Mouse (Mus musculus) neural tube, embryonic 13.5 days (tissue): Measurements from ENCODE around the gene Ankmy1. TPM values are rescaled to one million over a fixed set of nuclear protein-coding genes. Genes with fewer than 3 reads are reported as not detected.

Source experiments
- ATAC-seq: fragments of 200-750 bp; cut with Nextera tagmentation; 2 replicates; pipeline ENCODE4 v1.8.0; 2017; ENCODE audit warnings: low read depth, mild to moderate bottlenecking, moderate TSS enrichment, moderate library complexity
- H3K27ac ChIP-seq: fragments of 300-500 bp; sonication (generic); replicated peaks from 2 replicates; pipeline ENCODE4 v1.5.1; 2015; ENCODE audit warnings: moderate library complexity, mild to moderate bottlenecking, inconsistent platforms
- H3K27me3 ChIP-seq: fragments of 300-500 bp; sonication (generic); 2 replicates; pipeline ENCODE4 v1.6.1; 2015; ENCODE audit warnings: mild to moderate bottlenecking, inconsistent platforms
- H3K36me3 ChIP-seq: fragments of 300-500 bp; sonication (generic); 2 replicates; pipeline ENCODE4 v1.6.1; 2015; ENCODE audit warnings: mild to moderate bottlenecking, inconsistent platforms
- H3K4me1 ChIP-seq: fragments of 300-500 bp; sonication (generic); replicated peaks from 2 replicates; pipeline ENCODE4 v1.6.1; 2015; ENCODE audit warnings: inconsistent platforms
- H3K4me2 ChIP-seq: fragments of 300-500 bp; sonication (generic); 2 replicates; pipeline ENCODE4 v1.6.1; 2015; ENCODE audit warnings: inconsistent platforms, mild to moderate bottlenecking, moderate library complexity
- H3K4me3 ChIP-seq: fragments of 300-500 bp; sonication (generic); 2 replicates; pipeline ENCODE4 v1.5.1; 2015; ENCODE audit warnings: mild to moderate bottlenecking, inconsistent platforms
- H3K9ac ChIP-seq: fragments of 300-500 bp; sonication (generic); 2 replicates; pipeline ENCODE4 v1.6.1; 2015; ENCODE audit warnings: moderate library complexity, mild to moderate bottlenecking, inconsistent platforms
- H3K9me3 ChIP-seq: fragments of 300-500 bp; sonication (generic); 2 replicates; pipeline ENCODE4 v1.6.1; 2016; ENCODE audit warnings: inconsistent platforms
- WGBS: fragments of 180-500 bp; shearing (Covaris S2); methylation state at CpG from one replicate; pipeline ENCODE4 v1.1.7; 2015; 5-methylcytosine and 5-hydroxymethylcytosine counted together
- polyA plus RNA-seq: library from polyadenylated mRNA; unstranded; fragments of >200 nt; fragmentation: Nextera tagmentation; extraction: Ambion mirVana; gene quantifications from 2 replicates; pipeline ENCODE4 v1.2.1, GENCODE M21; 2015

Ankmy1 gene
- 0.70 and 0.74 TPM in 2 replicates for polyA plus RNA-seq

- Histone ChIP-seq H3K9ac (peak within 1 kb of the TSS; percentile 41; the same call in 1 of the 2 replicates), H3K9me3 (no peaks in the 10 kb centered on the region), H3K27me3 (peaks cover 10% of the 10 kb centered on the region), H3K4me2 (peak within 1 kb of the TSS; percentile 48), H3K27ac (no peak within 1 kb of the TSS), H3K36me3 (no peaks in the 10 kb centered on the region), H3K4me1 (peaks cover 21% of the 10 kb centered on the region), H3K4me3 (peak within 1 kb of the TSS; percentile 18)
- ATAC-seq = peak; percentile 16; the same call in 1 of the 2 replicates
- WGBS = under 1% methylated on average over 15 of the region's 15 CpGs
These were observed at the start of gene Ankmy1 for GRCm38 (mm10) chr1:92902786-92903185. Gene Ankmy1 (minus strand): TSS chr1:92902906.

- Histone ChIP-seq H3K27me3 (no peaks in the 10 kb centered on the region), H3K36me3 (peaks cover 41% of the 10 kb centered on the region), H3K27ac (no peak within 1 kb of the TSS), H3K9ac (no peak within 1 kb of the TSS), H3K4me3 (no peak within 1 kb of the TSS), H3K4me1 (no peaks in the 10 kb centered on the region), H3K4me2 (no peak within 1 kb of the TSS), H3K9me3 (no peaks in the 10 kb centered on the region)
- ATAC-seq = no peak
- 83% methylated on average over 5 of the region's 5 CpGs for WGBS
These were observed 47.9 kb upstream of the Ankmy1 start, which contains the start of gene Gpr35 for GRCm38 (mm10) chr1:92950607-92951006. Gene Gpr35 (plus strand): TSS chr1:92950865.

DNA sequence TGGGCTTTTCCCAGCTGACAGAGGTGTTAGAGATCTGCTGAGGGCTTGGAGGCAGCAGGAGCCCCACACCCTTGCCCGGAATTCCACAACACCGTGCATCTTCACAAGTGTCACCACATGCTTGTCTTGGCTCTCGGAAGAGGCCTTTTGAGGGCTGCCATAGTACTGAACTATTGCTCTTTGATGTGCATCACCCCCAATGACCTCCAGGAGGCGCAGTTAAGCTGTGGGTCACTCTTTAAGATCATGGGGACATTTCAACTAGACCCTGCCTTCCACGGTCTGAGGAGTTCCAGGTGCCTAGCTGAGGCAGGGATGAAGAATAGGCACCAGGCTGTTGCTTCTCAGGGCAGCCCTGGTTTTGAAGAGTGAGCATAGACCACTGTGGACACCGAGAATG is 46.7 kb upstream of the Ankmy1 start:
- Histone ChIP-seq H3K4me1 (no peaks in the 10 kb centered on the region), H3K9me3 (no peaks in the 10 kb centered on the region), H3K36me3 (peaks cover 53% of the 10 kb centered on the region), H3K27ac (no peak overlapping the region), H3K9ac (no peak overlapping the region), H3K4me3 (no peak overlapping the region), H3K4me2 (no peak overlapping the region), H3K27me3 (no peaks in the 10 kb centered on the region)
- no peak for ATAC-seq
- WGBS = 70% methylated on average over 6 of the region's 6 CpGs

DNA sequence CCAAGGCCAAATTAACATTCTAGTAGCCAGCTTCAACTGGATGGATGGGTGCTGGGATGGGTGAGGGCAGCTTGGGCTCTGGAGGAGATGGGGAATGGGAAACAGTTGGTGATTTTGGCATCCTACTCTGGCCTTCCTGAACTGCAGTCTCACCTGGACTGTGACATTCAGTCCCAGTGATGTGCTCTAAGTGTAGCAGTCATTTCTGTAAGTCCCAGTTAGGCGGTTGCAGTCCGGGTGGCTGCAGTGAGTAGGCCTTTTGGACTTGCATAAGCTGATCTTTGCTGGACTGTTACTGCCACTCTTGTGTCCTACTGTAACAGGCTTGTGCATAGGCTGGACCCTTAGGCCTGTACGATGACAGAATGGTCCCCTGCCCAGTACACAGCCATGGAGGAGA is 45.3 kb upstream of the Ankmy1 start:
- Histone ChIP-seq H3K4me2 (no peak overlapping the region), H3K27me3 (no peaks in the 10 kb centered on the region), H3K27ac (no peak overlapping the region), H3K36me3 (peaks cover 67% of the 10 kb centered on the region), H3K9me3 (no peaks in the 10 kb centered on the region), H3K4me3 (no peak overlapping the region), H3K4me1 (no peaks in the 10 kb centered on the region), H3K9ac (no peak overlapping the region)
- no peak for ATAC-seq
- 95% methylated on average over 3 of the region's 3 CpGs for WGBS

GRCm38 (mm10) chr1:92943219-92943989 is 40.7 kb upstream of the Ankmy1 start:
- ATAC-seq = no peak
- Histone ChIP-seq H3K9ac (no peak overlapping the region), H3K9me3 (no peaks in the 10 kb centered on the region), H3K27ac (no peak overlapping the region), H3K4me2 (no peak overlapping the region), H3K36me3 (peaks cover 96% of the 10 kb centered on the region), H3K27me3 (no peaks in the 10 kb centered on the region), H3K4me3 (no peak overlapping the region), H3K4me1 (no peaks in the 10 kb centered on the region)
- WGBS = 94% methylated on average over 19 of the region's 19 CpGs

- no peak for ATAC-seq
- Histone ChIP-seq H3K27me3 (no peaks in the 10 kb centered on the region), H3K9ac (no peak overlapping the region), H3K9me3 (no peaks in the 10 kb centered on the region), H3K4me1 (peaks cover 27% of the 10 kb centered on the region), H3K27ac (no peak overlapping the region), H3K36me3 (peaks cover 67% of the 10 kb centered on the region), H3K4me3 (no peak overlapping the region), H3K4me2 (no peak overlapping the region)
- 92% methylated on average over 4 of the region's 4 CpGs for WGBS
These were observed 37.0 kb upstream of the Ankmy1 start for GRCm38 (mm10) chr1:92939746-92940145.

- ATAC-seq = no peak
- H3K9ac ChIP-seq = no peak overlapping the region
- H3K4me2 ChIP-seq = no peak overlapping the region
- H3K27ac ChIP-seq = no peak overlapping the region
- WGBS = 91% methylated on average over 3 of the region's 3 CpGs
- H3K9me3 ChIP-seq = no peaks in the 10 kb centered on the region
- H3K4me1 ChIP-seq = peaks cover 35% of the 10 kb centered on the region
- H3K4me3 ChIP-seq = no peak overlapping the region
- peaks cover 48% of the 10 kb centered on the region for H3K36me3 ChIP-seq
- H3K27me3 ChIP-seq = no peaks in the 10 kb centered on the region
These were observed 35.1 kb upstream of the Ankmy1 start for GRCm38 (mm10) chr1:92937797-92938196.

- H3K9ac ChIP-seq = peak overlapping the region; percentile 90
- ATAC-seq = no peak
- no peaks in the 10 kb centered on the region for H3K27me3 ChIP-seq
- peak overlapping the region; percentile 83 for H3K4me3 ChIP-seq
- H3K36me3 ChIP-seq = peaks cover 35% of the 10 kb centered on the region
- no peaks in the 10 kb centered on the region for H3K9me3 ChIP-seq
- H3K4me1 ChIP-seq = peaks cover 35% of the 10 kb centered on the region
- 41% methylated on average over 3 of the region's 3 CpGs for WGBS
- H3K27ac ChIP-seq = no peak overlapping the region
- H3K4me2 ChIP-seq = peak overlapping the region; percentile 85
These were observed 33.8 kb upstream of the Ankmy1 start for GRCm38 (mm10) chr1:92936467-92936866.

- no peak for ATAC-seq
- Histone ChIP-seq H3K27ac (no peak overlapping the region), H3K9ac (peak overlapping the region; percentile 90), H3K4me3 (peak overlapping the region; percentile 83), H3K4me2 (peak overlapping the region; percentile 85), H3K27me3 (no peaks in the 10 kb centered on the region), H3K4me1 (peaks cover 35% of the 10 kb centered on the region), H3K9me3 (no peaks in the 10 kb centered on the region), H3K36me3 (peaks cover 33% of the 10 kb centered on the region)
- WGBS = 50% methylated on average over 2 of the region's 2 CpGs
These were observed 33.3 kb upstream of the Ankmy1 start for GRCm38 (mm10) chr1:92935977-92936376.

DNA sequence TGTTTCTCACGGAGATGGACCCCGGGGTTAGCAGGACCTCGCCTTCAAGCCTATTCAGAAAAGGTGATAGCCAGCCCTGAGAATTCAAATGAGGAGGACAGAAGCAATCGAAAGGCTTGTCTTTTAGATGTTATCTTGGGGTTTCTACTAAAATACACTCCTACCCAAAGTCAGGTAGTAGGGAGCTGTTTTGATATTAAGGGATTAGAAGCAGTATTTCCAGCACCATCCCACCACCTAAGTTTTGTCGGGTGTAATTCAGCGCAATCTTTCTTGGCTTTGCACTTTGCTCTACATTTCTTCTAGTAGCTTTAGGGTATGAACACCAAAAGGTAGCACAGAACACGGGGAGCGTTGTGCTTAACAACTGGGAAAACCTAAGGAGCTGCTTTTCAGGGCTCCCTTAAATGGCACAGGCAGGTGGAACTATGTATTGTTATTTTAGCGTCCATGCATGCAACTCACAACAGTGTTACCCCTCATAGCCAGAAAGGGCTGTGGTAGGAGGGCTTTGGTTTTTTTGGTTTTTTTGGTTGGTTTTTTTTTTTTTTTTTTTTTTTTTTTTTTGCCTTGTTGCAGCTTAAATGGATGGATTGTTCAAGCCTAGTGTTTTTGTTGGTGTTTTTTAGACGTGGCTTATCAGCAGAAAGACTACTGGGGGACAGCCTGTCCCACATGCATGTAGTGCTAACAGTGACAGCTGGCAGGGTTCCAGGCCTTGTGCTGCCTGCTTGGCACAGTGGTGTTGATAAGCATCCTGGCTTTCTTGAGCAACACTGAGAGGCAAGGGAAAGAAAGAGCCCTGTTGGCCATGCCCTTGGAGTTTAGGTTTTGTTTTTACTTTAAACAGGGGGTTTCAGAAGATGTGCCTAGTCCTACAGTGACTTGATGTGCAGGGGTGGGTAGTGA is 32.6 kb upstream of the Ankmy1 start:
- H3K36me3 ChIP-seq = peaks cover 27% of the 10 kb centered on the region
- WGBS = 16% methylated on average over 10 of the region's 10 CpGs
- no peak for ATAC-seq

DNA sequence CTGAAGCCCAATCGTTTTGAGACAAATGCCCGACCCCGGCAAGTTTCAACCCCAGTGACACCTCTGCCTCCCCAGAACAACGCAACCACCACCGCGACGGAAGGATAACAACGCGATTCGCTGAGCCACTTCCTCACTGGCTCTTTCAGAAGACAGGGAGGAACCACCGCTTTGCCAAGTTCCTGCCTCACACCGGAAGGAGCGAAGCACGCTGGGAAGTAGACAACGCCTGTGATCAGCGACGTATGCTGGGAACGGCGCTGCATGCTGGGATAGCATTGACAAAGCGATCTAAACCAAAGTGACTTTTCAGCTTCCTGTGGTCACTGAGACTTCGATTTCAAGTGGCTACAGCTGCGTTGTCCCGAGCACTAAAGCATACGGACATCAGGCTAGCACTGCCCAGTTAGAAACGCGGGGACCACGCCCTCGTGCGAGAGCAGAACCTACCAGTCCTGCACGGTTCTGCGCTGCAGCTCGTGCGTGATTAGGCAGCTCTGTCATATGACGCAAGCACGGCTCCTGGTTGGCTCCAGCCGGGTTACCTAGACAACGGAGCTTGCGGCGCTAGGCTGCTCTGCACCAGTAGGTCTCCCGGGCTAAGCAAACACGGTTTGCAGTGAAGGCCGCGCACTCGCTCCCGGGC is 31.6 kb upstream of the Ankmy1 start, which contains the start of gene Capn10:
Gene Capn10, plus strand, starts transcription at position 195 of the 646 bp plus-strand sequence.
- peaks cover 35% of the 10 kb centered on the region for H3K4me1 ChIP-seq
- no peaks in the 10 kb centered on the region for H3K9me3 ChIP-seq
- peak within 1 kb of the TSS; percentile 85 for H3K4me2 ChIP-seq
- peak within 1 kb of the TSS; percentile 90 for H3K9ac ChIP-seq
- WGBS = under 1% methylated on average over 45 of the region's 45 CpGs
- ATAC-seq = peak; percentile 100
- peak within 1 kb of the TSS; percentile 83 for H3K4me3 ChIP-seq
- peak within 1 kb of the TSS; percentile 99 for H3K27ac ChIP-seq
- peaks cover 17% of the 10 kb centered on the region for H3K36me3 ChIP-seq
- peaks cover 12% of the 10 kb centered on the region; the same call in 1 of the 2 replicates for H3K27me3 ChIP-seq

More for the DNA sequence above, 32.6 kb upstream of the Ankmy1 start:
- peak overlapping the region; percentile 99 for H3K27ac ChIP-seq
- no peaks in the 10 kb centered on the region for H3K9me3 ChIP-seq
- H3K9ac ChIP-seq = peak overlapping the region; percentile 90
- 0 out of 2 replicates have a peak, but pooled peaks cover 3% of the 10 kb centered on the region for H3K27me3 ChIP-seq
- H3K4me3 ChIP-seq = peak overlapping the region; percentile 83
- peak overlapping the region; percentile 85 for H3K4me2 ChIP-seq
- peaks cover 35% of the 10 kb centered on the region for H3K4me1 ChIP-seq
